Mouse (Mus musculus) spleen, postnatal 10 days (tissue): ENCODE measurements around the gene Tmem132b.

Experiments used
- DNase-seq, 2 experiments: peaks; one replicate each; pipeline ENCODE4 v3.0.0; 2021 to 2022; ENCODE audit warnings: low spot score in 2 of 2

Tmem132b gene

DNA sequence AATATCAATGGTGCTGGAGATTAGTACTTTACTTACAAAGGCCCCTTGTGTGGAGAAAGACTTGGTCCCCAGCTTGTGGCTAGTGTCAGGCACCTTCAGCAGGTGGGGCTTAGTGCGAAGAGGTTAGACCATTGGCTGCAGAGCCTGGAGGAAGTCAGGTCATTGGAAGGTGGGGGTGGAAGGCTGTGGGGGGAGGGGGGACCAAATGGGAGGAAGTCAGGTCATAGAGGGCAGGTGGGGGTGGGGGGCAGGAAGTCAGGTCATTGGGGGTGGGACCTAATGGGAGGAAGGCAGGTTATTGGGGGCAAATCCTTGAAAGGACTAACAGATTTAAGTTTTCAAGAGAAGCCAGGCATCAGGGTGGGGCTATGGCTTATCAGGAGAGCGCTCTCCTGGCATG is 44.3 kb downstream of the Tmem132b start:
- no peak for DNase-seq

DNA sequence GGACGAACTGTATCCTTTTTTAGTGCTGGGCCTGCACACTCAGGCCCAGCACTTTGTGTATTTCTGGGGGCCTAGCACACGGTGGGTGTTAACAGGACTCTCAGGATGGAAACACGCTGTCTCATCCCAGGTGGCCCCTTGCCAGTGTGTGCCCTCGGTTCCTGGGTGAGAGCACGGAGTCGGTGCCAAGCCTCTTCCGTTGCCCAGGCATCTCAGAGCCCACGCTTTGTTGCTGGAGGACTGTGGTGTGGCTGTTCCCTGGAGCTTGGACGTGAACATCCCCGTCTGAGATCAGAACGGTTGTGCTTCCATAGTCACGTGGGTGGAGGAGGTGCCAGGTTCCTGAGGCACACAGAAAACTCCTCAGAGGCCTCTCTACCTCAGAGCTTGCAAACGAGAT is 47.1 kb downstream of the Tmem132b start:
- DNase-seq, result no peak

DNA sequence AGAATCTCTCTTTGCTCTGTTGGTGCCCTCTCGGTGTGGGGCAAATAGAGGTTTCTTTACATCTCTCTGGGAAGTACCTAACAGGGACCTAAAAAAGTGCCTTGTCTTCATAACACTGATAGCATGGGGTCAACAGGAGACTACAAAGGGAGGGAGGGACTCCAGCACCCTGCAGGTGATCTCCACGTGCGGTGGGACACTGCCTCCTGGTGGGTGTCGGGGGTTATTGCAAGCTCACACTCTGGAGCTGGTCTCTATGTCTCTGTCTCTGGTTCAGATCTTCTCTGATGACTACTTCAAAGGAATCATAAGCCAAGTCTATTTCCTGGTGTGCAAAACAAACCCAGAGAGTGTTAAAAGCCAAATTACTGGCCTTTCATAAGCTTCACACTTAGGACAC is 47.6 kb downstream of the Tmem132b start:
- no peak for DNase-seq

DNA sequence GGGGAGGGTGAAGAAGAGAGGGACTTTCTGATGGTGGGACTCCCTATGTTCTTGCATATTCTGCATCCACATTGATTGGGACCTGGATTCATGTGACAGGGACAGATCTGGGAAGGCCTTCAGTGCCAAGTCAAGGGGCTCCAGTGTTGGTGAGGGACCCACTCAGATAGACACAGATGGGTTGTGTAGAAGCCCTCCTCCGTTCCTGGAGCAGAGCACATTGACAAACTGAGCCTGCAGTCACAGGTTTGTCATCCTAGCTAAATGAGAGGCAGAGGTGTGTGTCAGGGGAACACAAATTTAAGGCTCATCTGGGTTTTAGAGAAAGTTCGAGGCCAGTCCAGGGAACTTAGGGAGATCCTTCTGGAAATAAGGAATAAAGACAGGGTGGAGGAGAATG is 51.7 kb downstream of the Tmem132b start:
- DNase-seq, result no peak

DNA sequence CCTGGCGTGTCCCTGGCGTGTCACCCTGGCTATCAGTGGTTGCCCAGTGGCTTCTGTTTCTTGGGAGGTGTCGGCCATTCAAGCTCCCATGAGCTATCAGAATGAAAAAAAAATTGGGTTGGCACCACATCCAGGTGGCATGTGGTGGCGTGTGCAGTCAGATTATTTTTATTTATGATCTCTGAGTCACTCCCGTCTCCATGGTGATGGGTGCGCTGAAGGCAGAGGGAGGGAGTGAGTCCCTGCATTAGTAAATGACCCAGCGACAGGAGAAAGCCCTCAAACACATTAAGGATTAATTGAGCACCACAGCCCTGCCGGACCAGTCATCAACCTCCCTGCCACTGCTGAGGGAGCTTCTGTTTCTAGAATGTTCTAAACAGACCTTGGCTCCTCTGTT is 52.3 kb downstream of the Tmem132b start:
- DNase-seq, result no peak

DNA sequence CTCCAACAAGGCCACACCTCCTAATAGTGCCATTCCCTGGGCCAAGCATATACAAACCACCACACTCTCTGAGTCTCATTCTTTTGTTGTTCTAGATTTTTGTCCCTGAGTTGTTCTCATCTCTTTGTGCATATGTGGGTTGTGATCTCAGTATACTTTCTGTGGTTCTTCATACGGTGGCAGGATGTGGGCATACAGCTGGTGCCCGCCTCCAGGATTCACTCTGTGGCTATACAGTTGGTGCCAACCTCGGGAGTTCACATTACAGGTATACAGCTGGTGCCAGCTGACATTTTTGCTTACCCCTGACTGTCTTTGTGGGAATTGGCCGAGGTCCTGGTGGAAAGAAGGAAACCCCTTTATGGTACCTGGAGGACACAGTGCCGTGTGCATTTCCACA is 53.6 kb downstream of the Tmem132b start:
- no peak for DNase-seq

DNA sequence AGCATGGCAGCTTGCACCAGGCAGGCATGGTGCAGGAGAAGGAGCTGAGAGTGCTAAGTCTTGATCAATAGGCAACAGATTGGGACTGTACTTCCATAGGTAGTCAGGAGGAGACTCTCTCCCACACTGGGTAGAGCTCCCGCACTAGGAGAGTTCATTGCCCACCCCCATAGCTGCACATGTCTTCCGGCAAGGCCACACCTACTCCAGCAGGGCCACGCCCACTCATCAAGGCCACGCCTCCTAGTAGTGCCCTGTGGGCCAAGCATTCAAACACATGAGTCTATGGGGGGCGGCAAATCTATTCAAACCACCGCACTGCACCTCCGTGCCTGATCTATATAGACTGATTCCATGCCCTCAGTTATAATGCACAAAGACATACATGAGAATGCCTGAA is 56.6 kb downstream of the Tmem132b start:
- DNase-seq, result no peak

DNA sequence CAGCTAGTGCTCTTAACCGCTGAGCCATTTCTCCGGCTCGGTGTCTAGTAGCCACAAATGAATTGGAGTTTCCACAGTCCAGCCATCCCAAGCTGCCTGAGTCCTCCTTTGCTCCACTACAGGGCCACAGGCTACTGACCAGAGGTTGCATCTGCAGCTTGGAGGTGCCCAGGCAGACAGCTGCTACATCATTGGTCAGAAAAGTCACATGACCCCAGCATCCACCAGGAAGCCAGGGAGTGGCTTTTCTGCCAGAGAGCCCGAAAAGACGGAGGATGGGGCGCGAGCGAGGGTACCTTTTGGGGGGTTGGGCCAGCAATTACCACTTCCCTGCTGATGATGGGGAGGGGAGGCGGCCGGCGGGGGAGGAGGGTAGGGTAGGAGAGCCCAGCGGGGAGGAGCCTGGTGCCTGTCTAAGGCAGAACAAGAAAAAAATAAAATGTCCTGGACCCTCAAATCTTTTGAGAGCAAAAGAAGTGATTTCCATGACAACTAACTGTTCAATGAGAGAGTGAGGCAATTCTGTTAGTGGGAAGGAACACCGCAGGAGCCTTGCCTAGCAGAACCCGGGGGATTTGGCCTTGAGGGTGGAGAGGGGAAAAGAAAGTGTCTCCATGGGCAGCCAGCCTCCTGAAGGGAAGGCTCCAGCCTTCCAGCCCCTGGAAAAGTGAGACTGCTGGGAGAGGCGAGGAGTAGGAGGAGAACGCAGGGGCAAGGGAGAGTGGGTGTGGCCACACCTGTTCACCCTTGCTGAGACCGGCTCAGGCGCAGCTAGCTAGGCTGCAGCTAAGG is 57.5 kb downstream of the Tmem132b start:
- DNase-seq, result no peak

DNA sequence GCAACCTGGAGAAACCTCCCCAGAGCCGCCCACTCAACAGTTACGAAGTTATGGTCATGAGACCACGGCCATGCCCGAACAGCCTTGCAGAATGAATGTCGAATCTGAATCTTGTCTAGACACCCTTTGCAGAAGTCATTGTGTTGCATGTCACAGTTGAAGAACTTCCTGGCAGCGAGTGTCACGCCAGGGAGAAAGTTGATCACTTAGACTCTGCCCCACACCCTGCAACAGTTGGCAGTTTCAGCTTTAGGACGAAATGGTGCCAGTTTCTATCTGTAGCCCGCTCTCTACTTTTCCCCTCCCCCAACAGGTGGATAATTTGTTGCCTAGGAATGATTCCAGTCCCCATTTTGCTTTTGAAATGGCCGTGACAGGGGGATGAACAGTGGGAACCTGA is 66.5 kb downstream of the Tmem132b start:
- DNase-seq, result no peak

DNA sequence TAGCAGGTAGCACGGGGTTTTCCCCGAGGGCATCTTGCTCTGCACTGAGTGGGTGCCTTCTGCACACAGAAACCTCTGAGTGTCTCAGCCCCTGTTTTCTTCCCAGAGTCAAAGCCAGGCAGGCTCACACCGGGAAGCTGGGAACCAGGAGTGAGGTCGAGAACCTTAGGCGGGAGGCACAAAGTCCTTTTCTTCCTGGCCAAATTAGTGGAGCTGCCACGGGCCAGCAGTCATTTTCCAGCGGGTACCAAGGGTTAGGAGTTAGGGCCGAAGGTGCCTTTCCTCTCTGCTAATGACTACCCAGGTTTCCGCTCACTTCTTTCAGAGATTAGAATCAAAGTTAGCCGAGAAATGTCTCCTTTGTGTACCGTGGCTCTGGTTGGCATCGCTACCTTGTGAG is 75.6 kb downstream of the Tmem132b start:
- no peak for DNase-seq

DNA sequence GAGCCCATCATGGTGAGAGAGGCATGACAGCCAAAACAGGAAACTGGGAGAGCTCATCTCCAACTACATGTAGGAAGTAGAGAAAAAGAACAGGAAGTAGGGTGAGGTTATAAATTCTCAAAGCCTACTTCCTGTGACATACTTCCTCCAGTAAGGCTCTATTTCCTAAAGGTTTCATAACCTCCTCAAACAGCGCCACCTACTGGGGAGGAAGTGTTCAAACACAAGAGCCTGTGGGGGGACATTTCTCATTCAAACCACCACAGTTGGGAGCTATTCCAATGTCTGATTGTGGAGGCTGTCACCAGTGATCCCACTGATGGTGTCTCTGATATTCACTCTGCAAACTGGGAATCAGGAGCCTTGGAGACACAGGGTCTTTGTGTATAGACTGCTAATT is 78.4 kb downstream of the Tmem132b start:
- DNase-seq, result no peak

DNA sequence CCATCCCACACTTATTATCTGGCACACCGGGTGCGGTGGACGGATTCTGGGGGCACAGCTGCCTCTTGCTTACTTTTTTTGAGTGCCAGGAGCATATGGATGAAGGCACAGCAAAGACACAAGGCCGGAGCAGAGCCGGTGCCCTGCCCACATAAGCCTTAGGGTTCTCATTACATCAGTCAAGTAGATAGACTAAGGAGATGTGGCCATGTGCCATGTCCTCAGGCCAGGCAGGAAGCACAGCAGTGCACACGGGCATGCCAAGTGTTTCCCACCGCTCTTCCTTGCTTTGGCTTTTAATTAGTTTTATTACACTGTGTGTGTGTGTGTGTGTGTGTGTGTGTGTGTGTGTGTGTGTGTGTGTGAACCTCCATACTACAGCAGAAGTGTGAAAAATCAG is 80.9 kb downstream of the Tmem132b start:
- DNase-seq, result no peak

DNA sequence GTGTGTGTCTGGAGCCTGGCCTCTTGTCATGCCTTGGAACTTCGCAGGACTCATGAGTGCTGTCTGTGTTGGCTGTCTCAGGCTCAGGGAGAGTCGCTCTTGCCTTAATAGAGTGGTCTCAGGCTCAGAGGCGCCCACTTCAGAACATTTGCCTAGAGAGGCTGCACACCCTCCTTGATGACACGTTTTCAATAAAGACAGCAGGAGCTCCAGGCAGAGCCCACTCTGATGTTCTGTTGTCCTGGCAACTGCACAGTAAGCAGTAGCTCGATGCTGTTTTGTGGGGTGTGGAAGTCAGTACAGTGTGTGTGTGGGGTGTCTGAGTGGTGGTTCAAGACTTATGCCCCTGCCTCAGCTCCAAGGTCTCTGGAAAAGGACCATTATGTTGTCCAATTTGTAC is 81.6 kb downstream of the Tmem132b start:
- no peak for DNase-seq

DNA sequence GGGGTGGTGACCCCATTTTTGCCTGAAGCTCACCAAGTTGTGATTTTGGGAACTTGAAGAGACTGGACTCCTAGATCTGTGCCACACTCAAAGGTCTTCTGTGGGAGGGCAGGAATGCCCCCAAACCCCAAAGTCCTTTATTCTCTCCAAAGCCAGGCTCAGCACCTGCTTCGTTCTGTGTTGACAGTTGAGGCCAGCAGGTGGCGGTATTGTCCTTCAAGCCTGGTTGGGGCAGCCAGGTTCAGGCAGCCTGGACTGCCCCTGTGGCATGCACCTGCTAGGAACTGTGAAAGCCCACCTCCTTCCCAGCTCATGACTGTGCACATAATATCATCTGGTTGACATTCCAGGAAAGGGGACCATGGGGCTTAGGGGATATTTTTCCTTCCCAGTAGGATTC is 82.8 kb downstream of the Tmem132b start:
- peak in 1 of 2 experiments; percentile 13 for DNase-seq

DNA sequence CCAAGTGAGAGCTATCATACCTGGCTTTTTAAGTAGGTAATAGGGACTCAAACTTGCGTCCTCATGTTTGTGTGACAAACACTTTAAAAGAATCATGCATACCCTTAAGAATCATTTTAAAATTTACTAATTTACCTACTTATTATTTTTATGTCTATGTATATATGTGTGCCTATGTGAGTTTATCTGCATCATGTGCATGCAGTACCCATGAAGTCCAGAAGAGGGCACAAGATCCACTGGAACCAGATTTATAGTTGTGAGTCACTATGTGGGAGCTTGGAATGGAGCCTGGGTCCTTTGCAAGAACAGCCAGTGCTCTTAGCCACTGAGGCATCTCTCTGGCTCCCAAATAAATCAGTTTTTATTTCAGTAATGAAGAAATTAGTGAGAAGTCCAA is 85.5 kb downstream of the Tmem132b start:
- DNase-seq, result no peak

DNA sequence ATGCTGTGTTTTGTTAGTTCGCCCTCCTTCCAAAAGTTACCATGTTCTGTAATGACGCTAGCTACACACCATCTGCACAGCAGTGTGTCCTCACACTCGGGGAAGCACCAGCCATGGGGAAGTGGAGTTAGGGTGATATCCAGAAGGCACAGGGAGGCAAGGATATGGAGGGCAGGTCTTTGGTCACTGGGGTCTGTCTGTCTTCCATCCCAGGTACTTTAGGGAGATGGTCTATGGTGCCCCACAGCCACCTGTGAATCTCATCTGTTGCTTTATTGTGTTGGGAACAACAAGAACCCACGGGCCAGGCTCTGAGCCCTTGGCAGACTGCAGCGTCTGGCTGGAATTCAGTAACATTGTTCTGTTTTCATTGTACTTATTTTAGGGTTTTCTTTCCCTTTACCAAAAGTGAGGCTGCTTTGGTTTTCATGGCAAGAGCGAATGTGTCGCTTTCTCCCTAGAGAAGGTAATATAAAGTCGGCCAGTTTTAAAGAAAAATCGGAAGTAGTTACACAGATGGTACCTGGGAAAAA is 96.3 kb downstream of the Tmem132b start:
- no peak for DNase-seq

DNA sequence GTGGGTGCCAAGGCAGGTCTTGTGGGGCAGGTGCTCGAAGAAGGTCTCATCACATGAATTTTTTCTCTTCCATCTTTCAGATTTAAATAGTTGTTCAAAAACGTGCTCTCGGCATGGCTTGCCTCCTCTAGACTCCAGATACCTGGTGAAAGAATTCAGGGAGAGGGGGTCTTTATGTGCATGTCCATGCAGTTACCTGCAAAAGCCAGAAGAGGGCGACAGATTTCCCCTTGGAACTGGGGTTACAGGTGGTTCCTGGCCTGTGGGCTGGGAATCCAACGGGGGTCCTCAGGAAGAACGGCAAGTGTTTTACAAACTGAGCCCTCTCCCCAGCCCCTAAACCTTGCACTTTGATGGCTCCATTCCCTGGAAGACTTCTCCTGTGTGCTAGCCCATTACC is 103.1 kb downstream of the Tmem132b start:
- DNase-seq, result no peak

DNA sequence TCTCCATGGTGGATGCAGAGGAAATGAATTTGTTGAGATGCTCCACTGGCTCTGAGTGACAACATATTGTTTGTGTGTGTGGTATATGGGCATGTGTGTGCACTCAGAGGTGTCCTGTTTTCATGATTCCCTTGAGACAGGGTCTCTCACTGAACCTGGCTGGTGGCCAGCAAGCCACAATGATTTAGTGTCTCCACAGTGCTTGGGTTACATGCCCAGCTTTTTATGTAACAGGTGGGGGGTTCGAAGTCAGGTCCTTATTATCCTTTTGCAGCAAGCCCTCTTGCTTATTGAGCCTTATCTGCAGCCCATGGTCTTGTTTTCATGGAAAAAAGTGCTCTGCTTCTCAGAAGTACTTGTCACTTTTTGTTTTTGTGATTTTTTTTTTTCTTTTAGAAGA is 109.4 kb downstream of the Tmem132b start:
- DNase-seq, result no peak

DNA sequence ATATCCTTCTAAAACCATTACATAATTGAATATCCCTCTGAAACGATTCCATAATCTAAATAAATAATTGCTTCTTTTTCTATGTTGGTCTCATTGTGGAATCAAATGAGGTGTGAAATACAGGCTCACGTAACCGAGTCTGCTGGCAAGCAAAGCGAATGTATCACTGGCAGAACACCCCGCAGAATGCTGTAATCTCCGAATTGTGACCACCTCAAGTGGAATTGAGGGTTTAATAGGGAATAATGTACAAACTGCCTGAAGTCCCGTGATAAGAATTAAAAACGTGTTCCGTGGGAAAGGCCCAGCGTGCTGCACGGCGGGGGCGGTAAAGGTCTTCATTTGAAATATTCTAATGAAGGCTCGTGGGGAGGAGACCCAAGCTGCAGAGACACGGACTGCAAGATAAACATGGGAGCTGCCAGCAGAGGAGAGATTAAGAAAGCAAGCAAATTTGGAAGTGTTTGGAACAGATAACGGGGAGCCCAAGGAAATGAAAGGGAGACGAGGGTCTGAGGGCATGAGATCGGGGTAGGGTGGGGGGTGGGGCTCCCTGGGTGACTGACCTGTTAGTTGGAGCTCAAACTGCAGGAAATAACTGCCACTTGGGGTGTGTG is 110.1 kb downstream of the Tmem132b start:
- DNase-seq, result no peak

DNA sequence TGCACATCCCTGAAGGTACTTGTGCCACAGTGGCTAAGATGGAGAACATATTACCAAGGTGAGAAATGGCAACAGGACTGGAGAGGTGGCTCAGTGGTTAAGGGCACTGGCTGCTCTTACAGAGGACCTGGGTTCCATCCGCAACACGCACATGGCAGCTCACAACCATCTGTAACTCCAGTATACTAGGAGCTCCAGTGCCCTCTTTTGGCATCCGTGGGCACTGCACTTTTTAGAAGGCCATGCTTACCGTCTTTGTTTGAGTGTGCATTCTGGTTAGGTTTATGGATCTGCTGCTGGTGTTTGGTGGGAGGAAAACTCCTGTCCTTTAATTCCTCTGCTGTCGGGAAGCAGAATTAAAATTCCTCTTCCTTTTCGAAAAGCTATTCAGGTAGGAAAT is 116.7 kb downstream of the Tmem132b start:
- no peak for DNase-seq

DNA sequence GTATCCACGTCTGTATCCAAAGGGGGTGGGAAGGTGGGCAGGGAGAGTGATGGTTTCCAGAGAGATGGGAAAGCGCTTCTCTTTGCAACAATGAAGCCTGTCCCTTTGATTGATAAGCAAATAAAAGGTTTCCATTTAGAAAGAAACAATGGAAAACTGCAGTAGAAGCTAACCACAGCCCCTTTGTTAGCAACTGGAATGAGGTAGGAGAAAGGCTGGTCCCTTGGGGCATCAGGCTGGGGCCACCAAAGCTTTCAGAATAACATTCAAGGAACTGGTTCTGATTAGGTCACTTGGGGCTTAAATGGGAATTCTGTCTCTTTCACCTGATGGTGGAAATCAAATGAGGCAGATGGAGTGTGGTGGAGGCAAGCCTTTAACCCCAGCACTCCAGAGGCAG is 118.4 kb downstream of the Tmem132b start:
- DNase-seq, result no peak

DNA sequence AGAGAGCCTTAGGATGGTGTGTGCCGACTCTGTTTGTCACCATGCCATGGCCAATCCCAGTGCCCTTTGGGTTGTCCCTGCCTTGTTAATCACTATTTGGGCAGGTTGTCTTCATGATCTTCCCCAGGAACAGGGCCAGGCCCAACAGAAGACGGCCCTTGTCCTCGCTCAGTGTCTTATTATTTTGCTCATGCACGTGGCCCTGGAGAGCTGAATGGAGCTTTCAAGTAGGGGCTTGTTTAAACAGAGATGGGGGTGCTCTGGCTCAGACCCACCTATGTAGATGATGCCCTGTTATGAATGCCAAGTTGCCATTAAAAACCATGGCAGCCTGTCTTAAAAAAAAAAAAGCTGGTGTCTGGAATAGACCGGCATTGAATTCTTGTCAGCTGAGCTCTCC is 126.5 kb downstream of the Tmem132b start:
- DNase-seq, result no peak

DNA sequence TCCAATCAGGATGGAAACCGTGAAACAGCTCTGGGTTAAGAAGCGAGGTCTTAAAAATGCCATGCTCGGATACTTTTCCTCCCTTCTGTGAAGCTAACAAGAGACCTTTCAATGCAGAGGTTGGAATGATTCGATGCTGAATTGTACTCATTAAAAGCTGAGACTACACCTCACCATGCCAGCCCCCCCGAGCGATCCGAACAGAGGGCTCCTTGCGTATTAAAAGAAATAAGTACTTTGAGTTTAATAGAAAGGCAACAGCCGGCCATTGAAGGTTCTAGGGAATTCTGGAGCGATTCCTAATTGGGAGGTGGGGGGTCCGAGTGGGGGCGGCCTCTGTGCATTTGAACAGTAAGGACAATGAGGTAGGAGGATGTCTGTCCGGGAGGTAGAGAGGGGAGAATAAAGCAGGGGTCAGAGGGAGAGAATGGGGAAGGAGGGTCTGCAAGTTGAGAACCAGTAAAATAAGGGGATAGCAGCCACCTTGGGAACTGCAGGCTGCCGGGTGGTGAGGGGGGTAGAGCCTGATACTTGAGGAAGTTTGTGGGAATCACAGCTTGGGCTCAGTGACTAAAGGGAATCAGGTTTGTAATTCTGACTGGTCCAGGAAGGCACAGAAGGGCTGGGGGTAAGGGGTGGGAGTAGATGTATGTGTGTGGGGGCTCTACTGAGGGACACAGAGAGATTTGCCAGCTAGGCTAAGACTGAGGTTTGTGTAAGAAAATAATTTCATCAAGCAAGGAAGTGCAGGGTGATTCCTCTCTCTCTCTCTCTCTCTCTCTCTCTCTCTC is 127.6 kb downstream of the Tmem132b start:
- no peak for DNase-seq
